Mouse (Mus musculus): ENCODE data around the gene Pih1d2. TPM values are rescaled to one million over a fixed set of nuclear protein-coding genes. Genes with fewer than 3 reads are reported as not detected.
"Not testable (repeated sequence)": the region's sequence is repeated elsewhere in the genome, so short reads cannot be mapped to it uniquely, and the experiment has no call there.

The Pih1d2 gene
- total RNA-seq, 2 experiments from 2014 or later: 0.26 to 0.92 TPM

DNA sequence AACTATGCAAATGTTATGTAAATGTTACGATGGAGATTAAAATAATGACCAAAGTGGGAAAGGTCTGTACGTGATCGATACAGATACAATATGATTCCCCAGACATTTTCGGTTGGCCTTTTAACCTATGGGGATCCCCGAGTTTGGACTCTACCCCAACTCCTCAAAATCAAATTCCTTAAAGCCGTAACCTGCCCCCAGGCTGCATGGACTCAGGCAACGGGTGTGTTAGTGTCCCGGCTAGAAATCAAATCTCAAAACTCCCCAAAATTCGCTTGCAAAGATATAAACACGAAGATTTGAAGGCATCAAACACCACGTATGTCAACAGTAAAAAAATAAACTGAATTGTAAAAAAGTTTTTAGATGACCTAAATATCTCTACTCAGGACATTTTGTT lies 960 bp upstream of the Pih1d2 start:
- DNase-seq: no peak
- intact Hi-C loops (cut with DNase I): loop anchor here (5.0 kb wide), 1 partner anchor 151 kb away; the partner anchor contains the start of gene Fdxacb1

DNA sequence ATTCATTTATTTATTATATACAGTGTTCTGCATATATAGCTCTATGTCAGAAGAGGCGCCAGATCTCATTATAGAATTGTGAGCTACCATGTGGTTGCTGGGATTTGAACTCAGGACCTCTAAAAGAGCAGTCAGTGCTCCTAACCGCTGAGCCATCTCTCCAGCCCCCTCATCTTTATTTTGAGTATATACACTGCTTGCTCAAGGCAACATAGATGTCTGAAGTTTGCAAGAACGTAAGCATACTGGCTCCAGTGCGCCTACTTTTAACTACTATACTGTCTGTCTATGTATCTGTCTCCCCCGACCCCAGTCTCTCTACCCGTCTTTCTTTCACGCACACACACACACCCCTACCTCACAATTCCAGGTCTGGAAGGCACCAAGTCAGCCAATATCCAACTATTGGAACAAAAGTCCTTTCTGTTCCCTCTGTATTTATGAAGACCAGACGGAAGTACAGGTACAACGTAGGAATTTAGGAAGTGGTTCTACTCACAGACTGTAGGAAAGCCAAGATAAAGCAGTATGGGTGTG lies 741 bp downstream of the Pih1d2 start:
- no peak for DNase-seq
- intact Hi-C loops (cut with DNase I): loop anchor here (5.0 kb wide), 1 partner anchor 149 kb away; the partner anchor contains the start of gene Fdxacb1

DNA sequence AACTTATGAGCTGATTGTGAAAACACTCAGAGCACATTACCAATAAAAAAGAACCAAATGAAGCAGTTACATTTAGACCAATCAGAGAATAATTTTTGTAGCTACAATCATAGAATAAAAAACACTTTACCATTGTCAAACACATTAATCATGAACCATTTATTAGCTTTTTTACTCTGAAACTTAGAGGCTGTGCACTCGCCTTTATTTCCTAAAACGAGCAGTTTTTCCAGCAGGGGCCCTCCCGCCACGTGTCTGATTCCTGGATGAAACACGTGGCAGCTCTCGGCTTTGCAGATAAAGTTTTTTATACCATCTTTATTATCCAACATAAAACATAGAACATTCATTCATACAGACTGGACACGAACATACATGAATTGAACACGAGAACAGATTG lies 13.8 kb downstream of the Pih1d2 start:
- DNase-seq; intact Hi-C loops (cut with DNase I): not testable (repeated sequence)

DNA sequence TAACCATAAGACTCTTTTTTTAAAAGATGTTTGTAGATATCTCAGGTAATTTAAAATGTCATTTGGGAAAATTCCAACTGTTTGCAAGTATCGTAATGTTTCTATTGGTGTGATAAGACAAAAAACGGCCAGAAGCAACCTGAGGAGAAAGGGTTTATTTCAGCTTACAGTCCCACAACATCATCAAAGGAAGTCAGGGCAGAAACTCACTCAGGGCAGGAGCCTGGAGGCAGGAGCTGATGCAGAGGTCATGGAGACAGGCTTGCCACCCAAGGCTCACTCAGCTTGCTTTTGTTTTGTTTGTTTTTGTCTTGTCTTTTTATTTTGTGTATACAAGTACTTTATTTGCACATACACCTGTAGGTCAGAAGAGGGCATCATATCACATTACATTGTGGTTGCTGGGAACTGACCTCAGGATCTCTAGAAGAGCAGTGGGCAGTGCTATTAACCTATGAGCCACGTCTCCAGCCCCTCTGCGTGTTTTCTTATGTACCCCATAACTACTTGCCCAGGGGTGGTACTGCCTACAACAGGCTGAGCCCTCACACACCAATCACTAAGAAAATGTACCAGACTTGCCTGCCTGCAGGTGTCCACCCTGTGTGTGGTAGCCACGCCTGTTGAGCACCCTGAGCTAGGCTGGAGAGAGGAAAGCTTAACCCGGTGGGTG lies 15.0 kb downstream of the Pih1d2 start:
- intact Hi-C loops (cut with DNase I): no loop called here
- no peak for DNase-seq

DNA sequence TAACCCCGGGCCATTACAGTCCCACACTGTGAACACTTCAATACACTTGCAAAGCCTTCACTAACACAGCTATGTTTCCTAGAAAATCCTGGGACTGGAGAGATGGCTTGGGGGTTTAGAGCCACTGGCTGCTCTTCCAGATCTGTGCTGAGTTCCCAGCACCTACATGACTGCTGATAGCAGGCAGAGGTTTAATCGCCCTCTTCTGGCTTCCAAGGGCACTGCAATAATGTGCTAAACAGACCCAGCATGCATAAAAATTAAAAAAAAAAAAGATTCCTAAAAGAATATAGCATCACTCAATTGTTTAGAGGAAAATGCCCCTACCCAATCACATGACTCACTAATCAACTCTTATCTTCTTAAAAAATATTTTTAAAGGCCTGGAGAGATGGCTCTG lies 15.9 kb downstream of the Pih1d2 start:
- intact Hi-C loops (cut with DNase I): no loop called here
- no peak for DNase-seq

GRCm38 (mm10) chr9:50634270-50634669 lies 17.1 kb downstream of the Pih1d2 start:
- DNase-seq: no peak
- intact Hi-C loops (cut with DNase I): no loop called here

GRCm38 (mm10) chr9:50646826-50647370 lies 29.8 kb downstream of the Pih1d2 start:
- intact Hi-C loops (cut with DNase I): no loop called here
- DNase-seq: no peak

DNA sequence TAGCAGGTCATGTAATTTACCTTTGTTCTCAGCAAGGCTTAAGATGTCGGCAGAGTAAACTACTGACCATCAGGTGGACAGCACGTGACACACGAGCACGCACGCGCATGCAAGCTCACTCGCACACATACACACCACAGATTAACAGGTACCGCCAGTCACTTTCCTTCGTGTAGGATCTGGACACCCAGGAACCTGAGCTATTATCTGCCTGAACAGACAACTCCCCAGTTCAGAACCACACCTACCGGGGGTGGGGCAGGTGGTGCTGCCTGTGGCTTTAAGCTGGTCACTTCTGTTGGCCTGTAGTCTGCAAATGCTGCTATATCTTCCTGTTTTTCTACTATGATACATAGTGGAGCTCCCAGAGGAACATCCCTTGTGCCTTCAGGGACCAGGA lies 33.4 kb downstream of the Pih1d2 start:
- intact Hi-C loops (cut with DNase I): no loop called here
- no peak for DNase-seq

GRCm38 (mm10) chr9:50658391-50658790 lies 41.3 kb downstream of the Pih1d2 start:
- no peak for DNase-seq
- intact Hi-C loops (cut with DNase I): no loop called here

DNA sequence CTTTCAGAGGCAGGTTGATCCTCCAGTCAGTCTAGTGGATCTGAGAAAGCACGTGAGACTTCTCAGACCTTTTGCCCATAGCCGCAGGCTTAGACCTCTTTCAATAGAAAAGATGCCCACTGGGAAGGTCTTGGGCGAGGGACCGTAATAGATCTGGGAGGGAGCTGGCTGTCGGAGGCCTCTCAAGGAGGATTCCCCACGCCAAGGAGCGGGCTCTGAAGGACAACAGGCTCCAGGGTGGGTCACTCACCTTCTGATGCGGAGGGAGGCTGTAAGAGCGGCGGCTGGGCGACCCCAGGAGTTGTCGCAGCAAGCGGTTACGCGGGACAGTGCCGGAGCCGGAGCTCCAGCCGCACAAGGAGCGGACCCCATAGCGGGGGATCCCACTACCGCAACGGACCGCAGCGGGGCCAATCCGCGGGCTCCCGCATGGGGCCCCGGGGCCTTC lies 41.8 kb downstream of the Pih1d2 start:
- DNase-seq: no peak
- intact Hi-C loops (cut with DNase I): no loop called here

GRCm38 (mm10) chr9:50659392-50660217 lies 42.5 kb downstream of the Pih1d2 start, which contains the start of gene Dlat:
Gene Dlat, minus strand, starts transcription at chr9:50659780.
- DNase-seq: peak; percentile 92
- intact Hi-C loops (cut with DNase I): no loop called here

DNA sequence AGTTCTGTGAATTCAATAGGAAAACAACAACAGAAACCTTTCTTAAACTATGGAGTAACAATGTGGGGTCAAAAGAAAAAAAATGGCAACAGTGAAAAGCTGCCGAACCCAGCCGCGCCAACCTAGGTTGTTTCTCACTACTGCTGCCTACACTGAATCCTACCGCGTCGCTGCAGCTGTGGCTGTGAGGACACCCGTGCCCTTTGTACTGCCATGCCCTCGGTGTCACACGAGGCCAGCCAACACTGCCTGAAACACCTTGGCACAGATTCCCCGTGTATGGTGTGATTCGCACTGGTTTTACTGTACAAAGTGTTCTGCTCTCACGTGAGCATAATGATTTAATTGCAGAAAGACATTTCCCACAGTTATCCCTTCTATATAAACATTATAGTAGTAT lies 43.3 kb downstream of the Pih1d2 start:
- peak; percentile 64 for DNase-seq
- intact Hi-C loops (cut with DNase I): no loop called here

- no peak for DNase-seq
- intact Hi-C loops (cut with DNase I): no loop called here
These were observed 47.7 kb downstream of the Pih1d2 start for GRCm38 (mm10) chr9:50664826-50665225.

GRCm38 (mm10) chr9:50666442-50666841 lies 49.3 kb downstream of the Pih1d2 start:
- intact Hi-C loops (cut with DNase I): no loop called here
- no peak for DNase-seq

- no peak for DNase-seq
- intact Hi-C loops (cut with DNase I): no loop called here
These were observed 50.7 kb downstream of the Pih1d2 start for GRCm38 (mm10) chr9:50667579-50668498.

GRCm38 (mm10) chr9:50670690-50671089 lies 53.6 kb downstream of the Pih1d2 start:
- intact Hi-C loops (cut with DNase I): no loop called here
- peak; percentile 63 to 74 for DNase-seq

Measured in heart, postnatal 10 days (tissue).